Mouse (Mus musculus): ENCODE measurements at regions not wholly inside any gene's neighbourhood (a gene's known extent, or its start where the extent isn't known, plus 50 kb on each side); places are given as distances from the start of the nearest gene placed in this dataset.

GRCm38 (mm10) chr2:57772315-57772714, 225.4 kb upstream of the Galnt5 start:
- no peak for DNase-seq

GRCm38 (mm10) chr2:57776154-57776553, 221.5 kb upstream of the Galnt5 start:
- DNase-seq = no peak

- no peak for DNase-seq
These were observed 216.8 kb upstream of the Galnt5 start for GRCm38 (mm10) chr2:57780836-57781235.

- DNase-seq = no peak
These were observed 204.0 kb upstream of the Galnt5 start for GRCm38 (mm10) chr2:57793519-57794296.

GRCm38 (mm10) chr2:57799279-57799678, 198.4 kb upstream of the Galnt5 start:
- DNase-seq = no peak

GRCm38 (mm10) chr2:57807911-57808310, 189.8 kb upstream of the Galnt5 start:
- no peak for DNase-seq

GRCm38 (mm10) chr2:57812996-57813395, 184.7 kb upstream of the Galnt5 start:
- DNase-seq = no peak

GRCm38 (mm10) chr2:57820343-57820742, 177.3 kb upstream of the Galnt5 start:
- DNase-seq = no peak

- DNase-seq = no peak
These were observed 176.8 kb upstream of the Galnt5 start for GRCm38 (mm10) chr2:57820923-57821322.

- no peak for DNase-seq
These were observed 169.4 kb upstream of the Galnt5 start for GRCm38 (mm10) chr2:57828284-57828683.

- peak; percentile 38 for DNase-seq
These were observed 164.9 kb upstream of the Galnt5 start for GRCm38 (mm10) chr2:57832565-57833355.

GRCm38 (mm10) chr2:57845135-57845534, 152.5 kb upstream of the Galnt5 start:
- no peak for DNase-seq

- DNase-seq = no peak
These were observed 150.0 kb upstream of the Galnt5 start for GRCm38 (mm10) chr2:57847707-57848106.

- no peak for DNase-seq
These were observed 148.2 kb upstream of the Galnt5 start for GRCm38 (mm10) chr2:57849338-57850057.

- no peak for DNase-seq
These were observed 147.7 kb upstream of the Galnt5 start for GRCm38 (mm10) chr2:57850058-57850400.

- no peak for DNase-seq
These were observed 141.1 kb upstream of the Galnt5 start for GRCm38 (mm10) chr2:57856524-57857107.

GRCm38 (mm10) chr2:57865289-57865688, 132.4 kb upstream of the Galnt5 start:
- DNase-seq = peak; percentile 17

GRCm38 (mm10) chr2:57868046-57868445, 129.6 kb upstream of the Galnt5 start:
- DNase-seq = peak; percentile 20

GRCm38 (mm10) chr2:57900168-57900567, 97.5 kb upstream of the Galnt5 start:
- peak; percentile 3 for DNase-seq

- DNase-seq = peak; percentile 81
These were observed 97.0 kb upstream of the Galnt5 start for GRCm38 (mm10) chr2:57900580-57901247.

- peak; percentile 51 for DNase-seq
These were observed 92.5 kb upstream of the Galnt5 start for GRCm38 (mm10) chr2:57905184-57905583.

- DNase-seq = peak; percentile 58
These were observed 90.7 kb upstream of the Galnt5 start for GRCm38 (mm10) chr2:57906939-57907338.

- no peak for DNase-seq
These were observed 88.0 kb upstream of the Galnt5 start for GRCm38 (mm10) chr2:57909706-57910105.
